Mouse (Mus musculus) yolk sac, embryonic 10.5 days (tissue): Measurements from ENCODE around the gene Vps54.

ENCODE experiments used
- DNase-seq: peaks from one replicate; pipeline ENCODE4 v3.0.0-alpha.2; 2017; ENCODE audit warnings: low spot score

The Vps54 gene

GRCm38 (mm10) chr11:21339088-21339487, 100.0 kb downstream of the Vps54 start:
- no peak for DNase-seq

GRCm38 (mm10) chr11:21343490-21343889, 104.4 kb downstream of the Vps54 start:
- no peak for DNase-seq

DNA sequence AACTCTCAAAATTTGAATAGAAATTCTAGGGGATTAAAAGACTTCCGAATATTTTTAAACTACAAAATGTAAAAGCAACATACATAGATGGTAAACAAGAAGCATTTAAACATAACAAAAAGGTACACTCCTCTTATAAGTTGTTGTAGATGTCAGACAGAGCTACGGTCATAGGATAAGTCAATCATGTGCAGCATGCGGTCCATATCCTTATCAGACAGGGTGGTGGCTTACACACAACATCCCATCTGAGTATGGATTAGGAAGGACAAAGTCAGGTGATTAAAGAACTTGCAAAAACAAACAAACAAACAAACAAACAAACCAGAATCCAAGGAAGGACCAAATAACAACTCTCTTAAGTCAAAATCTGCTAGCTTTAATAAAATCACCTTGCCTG, 106.9 kb downstream of the Vps54 start:
- DNase-seq, result no peak

GRCm38 (mm10) chr11:21348890-21349289, 109.8 kb downstream of the Vps54 start:
- DNase-seq, result no peak

- peak; percentile 20 for DNase-seq
Observed at GRCm38 (mm10) chr11:21351296-21351695, 112.2 kb downstream of the Vps54 start.

- no peak for DNase-seq
Observed at GRCm38 (mm10) chr11:21363144-21363940, 124.3 kb downstream of the Vps54 start.

DNA sequence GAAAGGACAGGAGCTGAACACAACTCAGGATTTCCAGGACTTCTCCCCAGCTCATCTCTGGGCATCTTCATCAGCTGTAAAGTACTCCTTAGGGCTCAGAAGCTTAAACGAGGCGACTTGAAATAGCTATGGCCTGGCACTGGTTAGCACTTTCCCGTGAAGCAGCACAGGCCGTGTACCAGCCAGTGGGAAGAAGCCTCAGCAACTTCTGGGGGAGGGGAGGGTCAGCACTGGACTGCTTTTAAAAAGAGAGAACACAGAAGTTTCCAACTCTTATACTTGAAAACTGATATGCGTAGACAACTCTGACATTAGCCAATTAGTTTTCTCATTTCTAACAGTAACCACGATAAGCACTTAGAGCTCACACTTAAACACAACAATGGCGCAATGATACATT, 129.4 kb downstream of the Vps54 start:
- DNase-seq, result peak; percentile 14

GRCm38 (mm10) chr11:21369248-21370016, 130.4 kb downstream of the Vps54 start:
- DNase-seq, result no peak

DNA sequence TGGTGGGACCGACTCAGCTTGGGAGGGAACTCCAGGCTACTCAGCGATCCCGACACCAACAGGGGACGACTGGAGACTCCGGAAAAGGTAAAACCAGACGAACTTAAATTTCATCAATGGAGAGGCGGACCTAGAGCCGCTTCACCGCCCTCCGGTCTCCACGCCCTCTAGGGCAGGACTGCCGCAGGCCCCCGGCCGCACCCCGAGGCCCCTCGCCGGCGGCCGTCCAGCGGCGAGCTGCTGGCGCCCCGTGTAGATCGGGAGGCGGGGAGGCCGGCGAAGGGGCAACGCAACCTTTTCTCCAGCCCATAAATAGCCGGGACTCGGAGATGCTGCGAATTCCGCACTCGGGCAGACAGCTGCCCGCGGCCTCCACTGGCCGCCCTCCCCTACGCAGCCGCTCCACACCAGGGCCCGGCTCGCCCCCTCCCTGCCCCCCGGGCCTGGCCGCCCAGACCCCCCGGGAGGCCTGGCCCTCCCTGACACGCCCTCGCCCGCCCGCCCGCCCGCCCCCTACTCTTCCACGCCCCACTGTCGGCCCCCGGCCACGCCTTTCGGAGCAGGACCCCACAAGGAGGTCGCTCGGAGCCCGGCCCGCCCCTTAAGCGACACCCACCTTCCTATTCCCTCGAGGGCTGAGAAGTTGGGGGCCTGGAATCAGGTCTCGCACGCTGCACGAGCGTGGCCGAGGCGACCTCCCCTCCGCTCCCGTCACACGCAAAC, 131.5 kb downstream of the Vps54 start:
- peak; percentile 97 for DNase-seq
